Mouse (Mus musculus): ENCODE results near the gene Cdh8.
"Not testable (repeated sequence)": the region's sequence is repeated elsewhere in the genome, so short reads cannot be mapped to it uniquely, and the experiment has no call there.

The Cdh8 gene

DNA sequence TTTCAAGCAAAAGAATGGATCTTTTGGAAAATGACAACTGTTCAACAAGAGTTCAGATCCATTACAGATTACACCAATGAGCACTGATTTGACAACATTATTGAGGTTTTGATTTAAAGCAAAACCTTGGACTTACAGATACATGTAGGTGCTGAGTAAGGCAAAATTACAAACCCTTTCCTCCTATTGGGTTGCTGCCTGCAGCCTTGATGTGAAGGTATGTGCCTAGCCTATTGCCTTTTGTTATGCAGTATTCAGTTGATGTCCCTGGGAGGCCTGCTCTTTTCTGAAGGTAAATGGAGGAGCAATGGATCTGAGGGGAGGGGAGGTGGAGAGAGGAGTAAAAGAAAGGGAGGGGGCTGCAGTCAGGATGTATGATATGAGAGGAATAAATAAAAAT, 135.9 kb downstream of the Cdh8 start:
- in situ Hi-C loops (cut with MboI, MseI), result no loop called here

DNA sequence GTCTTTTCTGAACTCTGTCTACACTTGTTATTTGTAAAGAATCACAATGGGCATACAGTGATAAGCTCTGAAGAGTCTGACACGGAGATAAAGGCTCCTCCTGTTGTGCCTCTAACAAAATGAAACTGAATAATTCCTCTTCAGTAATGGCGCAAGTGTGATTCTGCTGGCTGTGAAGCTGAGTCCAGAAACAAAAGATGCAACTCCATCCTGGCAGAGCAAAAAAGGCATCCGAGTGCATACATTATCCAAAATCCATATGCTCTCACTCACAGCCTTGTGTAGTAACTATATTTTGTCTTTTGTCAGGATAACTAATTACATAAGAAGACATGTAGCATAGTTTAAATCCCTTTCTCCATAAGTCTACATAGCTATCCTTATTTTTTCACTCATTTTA, 149.1 kb downstream of the Cdh8 start:
- in situ Hi-C loops (cut with MboI, MseI), result no loop called here

DNA sequence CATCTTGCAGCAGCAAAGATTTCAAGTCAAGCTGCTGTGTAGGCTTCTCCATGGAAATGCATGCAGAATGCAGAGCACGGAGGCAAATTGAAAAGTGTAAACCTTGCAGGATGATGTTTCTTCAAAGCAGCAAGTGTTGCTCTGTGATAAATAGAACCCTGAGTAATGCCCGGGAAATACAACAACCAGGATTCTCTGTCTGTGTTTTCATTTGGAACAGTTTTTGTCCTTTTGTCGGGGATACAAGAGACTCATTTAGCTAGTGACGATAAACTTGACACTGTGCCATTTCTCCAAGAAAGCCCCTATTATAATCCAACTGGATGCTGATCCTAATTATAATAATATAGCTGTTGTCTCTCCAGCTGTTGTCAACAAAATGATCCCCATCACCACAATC, 181.9 kb downstream of the Cdh8 start:
- in situ Hi-C loops (cut with MboI, MseI), result no loop called here

DNA sequence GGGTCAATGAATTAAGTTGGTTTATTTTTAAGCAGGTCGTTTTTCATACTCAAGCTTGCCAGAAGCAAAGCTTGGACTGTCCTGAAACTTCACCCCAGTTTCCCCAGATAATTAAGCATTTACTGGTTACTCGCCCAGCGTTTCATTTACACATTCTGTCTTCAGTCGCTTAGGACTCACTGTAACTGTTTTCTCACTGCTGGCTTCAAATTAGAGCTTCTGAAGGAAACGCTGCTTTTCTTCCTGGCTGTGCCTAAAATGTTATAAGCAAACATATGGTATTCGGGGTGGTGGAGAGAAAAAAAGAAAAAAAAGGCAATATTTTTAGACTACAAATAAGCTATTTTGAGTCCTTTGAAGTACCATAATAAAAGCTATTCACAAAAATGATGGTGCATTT, 192.6 kb downstream of the Cdh8 start:
- in situ Hi-C loops (cut with MboI, MseI), result no loop called here

DNA sequence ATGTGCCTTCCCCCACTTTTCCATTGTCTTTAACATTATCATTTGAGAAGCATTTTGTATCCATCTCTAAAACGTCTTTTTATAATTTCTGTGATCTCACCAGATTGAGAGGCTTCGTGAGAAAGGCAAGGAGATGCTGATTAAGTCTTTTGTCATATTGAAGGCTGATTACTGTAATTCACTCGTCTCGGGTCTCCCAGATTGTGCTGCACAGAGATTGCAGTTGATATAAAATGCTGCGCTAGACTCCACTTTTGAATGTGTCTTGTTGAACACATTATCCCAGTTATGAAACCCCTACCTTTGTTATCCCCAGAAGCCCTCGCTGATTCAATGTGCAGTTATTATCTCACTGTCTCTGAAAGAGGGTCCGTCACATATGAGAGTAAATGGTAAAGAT, 211.1 kb downstream of the Cdh8 start:
- in situ Hi-C loops (cut with MboI, MseI), result no loop called here

DNA sequence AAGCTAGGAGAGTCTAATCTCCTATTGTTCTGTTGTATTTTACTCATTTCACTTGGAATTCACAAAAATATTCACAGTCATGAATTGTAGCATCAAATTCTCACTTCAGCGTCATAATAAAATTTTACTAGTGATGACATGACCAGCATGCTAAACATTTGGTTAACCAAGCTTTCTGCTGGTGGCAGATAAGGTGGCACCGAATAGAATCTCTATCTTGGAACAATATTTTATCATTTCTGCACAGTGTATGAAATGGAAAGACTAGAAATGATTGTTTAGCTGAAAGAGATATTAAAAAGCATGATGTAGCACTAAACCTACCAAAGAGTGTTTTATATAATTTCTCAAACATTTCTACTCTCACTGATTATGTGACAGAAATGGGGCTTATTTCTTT, 225.6 kb downstream of the Cdh8 start:
- in situ Hi-C loops (cut with MboI, MseI), result loop anchor here (10.0 kb wide), 2 partner anchors 514 to 824 kb away; no protein-coding TSS in a partner anchor

DNA sequence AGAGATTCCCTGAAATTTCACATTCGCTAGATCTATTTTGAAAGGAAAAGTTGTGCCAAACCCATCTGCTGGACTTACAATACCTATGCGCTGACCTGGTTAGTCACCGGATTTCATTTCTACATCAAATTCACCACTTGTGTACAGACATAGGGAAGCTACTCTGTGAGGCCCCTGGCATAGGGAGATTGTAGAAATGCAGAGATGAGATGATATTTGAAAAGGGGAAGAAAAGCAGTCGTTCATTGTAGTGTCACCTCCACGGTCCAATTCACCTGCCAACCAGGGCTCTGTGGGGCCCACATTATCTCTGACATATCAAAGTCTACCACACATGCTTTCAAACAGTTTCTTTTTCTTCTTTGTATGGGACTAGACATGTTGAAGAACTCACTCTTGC, 229.4 kb downstream of the Cdh8 start:
- in situ Hi-C loops (cut with MboI, MseI), result no loop called here

DNA sequence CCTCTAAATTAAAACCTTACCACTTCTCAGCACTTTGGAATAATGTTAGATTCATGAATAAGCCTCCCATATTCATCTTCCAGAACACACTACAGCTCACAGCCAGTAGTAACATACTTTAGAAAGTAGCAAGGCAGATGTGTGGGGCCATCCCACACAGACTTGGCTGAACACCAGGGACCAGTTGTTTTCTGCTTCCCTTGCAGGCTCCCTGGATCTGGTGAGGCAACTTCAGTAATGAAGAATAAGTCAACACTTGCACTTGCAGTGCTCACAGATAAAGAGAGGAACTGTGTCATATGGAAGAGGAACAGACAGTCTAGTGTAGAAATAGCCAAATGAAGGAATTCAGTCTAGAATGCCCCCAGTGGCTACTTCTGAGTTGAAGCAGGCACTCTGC, 232.1 kb downstream of the Cdh8 start:
- in situ Hi-C loops (cut with MboI, MseI), result no loop called here

DNA sequence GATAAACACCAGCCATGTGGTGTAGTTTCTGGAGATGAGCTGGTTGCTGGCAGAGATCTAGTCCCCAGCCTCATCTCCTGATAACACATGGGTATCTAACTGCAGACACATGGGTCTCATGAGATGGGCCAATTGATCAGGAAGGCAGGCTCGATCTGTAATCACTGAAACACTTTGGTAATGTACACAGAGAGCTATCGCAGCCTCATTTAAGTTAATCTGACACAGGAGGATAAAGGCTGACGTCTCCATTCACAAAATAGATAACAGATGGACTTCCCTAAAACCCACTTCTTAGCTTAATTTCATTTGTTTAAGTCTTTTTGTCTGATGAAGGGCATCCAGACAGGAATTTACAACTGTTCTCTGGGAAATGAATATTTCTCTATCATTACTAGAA, 249.3 kb downstream of the Cdh8 start:
- in situ Hi-C loops (cut with MboI, MseI), result no loop called here

DNA sequence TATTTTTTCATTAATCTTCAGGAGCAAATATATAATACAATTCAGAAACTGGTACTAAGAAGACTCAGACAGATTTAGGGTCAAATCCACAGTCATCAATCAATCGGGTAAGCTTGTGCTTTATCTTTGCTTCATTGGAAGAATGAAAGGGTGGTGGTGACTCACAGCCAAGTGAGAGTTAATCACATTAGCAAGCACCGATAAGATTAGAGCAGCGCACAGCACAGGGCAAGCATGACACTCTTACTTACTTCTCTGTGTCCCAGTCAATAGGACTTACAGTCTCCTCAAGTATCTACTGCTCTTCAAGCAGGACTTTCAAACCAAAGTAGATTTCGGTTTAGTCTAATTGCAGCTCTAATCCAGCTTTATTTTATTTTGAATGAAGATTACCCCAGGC, 254.6 kb downstream of the Cdh8 start:
- in situ Hi-C loops (cut with MboI, MseI), result no loop called here

DNA sequence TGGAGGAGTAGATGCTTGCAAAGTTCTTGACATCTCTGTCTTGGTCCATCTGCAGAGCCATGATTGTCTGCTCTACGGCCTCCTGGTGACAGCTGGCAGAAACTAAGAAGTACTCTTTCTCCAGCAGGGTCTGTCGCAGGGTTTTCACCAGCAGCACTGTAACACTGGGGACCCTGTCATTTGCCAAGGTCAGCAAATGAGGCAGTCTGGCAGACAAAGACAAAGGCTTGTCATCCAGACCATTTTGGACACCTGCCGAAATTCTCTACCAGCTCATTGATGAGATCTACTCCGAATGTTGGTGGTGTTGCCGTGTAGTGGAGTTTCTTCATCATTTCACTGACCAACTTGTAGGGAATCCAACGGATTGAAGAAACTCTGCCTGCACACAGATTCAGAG, 270.8 kb downstream of the Cdh8 start:
- in situ Hi-C loops (cut with MboI, MseI), result no loop called here

DNA sequence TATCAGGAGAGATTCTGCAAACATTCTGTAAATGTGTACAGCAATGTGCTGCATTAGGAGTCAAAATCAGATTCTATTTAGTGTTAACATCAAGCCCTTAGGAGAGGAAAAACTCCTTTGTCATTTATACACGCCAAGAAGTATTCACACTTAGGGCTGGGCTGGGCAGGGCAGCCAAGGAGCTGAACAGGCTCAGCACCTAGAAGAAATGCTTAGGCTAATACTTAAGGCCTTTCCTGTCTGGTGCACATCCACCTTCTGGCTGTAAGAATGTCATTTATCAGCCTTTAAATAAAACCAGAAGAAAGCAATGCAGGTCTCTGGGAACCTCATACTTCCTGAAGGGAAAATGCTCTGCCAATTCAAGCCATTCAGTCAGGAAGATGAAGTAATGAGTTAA, 271.5 kb downstream of the Cdh8 start:
- in situ Hi-C loops (cut with MboI, MseI), result not testable (repeated sequence)

DNA sequence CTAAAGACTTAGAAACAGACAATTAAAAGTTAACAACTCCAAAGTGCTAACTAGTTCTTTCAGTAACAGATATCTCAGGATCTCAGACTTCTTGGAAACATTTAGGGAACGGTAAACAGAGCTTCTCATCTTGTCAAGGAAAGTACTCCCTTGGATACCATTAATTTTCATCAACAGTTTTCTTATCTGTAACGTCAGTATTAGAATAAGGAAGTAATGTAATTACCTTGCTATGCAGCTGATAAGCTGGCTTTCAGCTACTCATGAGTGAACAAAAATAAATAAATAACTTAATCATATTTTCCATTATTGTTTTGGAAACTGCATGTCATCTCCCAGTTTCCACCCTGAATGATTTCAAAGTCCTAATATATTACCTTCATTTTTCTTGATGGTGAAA, 317.8 kb downstream of the Cdh8 start:
- in situ Hi-C loops (cut with MboI, MseI), result no loop called here

DNA sequence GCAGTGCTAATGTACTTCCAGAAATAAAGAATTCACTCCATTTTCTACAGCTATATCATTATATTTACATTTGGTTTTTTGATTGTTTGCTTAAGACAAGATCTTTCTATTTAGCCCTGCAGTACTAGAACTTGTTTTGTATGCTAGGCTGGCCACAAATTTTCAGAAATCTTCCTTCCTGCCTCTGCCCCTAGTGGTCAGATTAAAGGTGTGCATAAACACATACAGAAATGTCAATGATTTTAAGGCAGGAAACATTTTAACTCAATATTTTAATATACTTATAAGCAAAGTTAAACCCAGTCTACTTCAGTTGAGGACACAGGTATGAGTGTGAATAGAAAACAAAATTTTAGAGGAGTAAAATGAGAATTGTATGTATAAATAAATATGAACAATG, 364.9 kb downstream of the Cdh8 start:
- in situ Hi-C loops (cut with MboI, MseI), result no loop called here

DNA sequence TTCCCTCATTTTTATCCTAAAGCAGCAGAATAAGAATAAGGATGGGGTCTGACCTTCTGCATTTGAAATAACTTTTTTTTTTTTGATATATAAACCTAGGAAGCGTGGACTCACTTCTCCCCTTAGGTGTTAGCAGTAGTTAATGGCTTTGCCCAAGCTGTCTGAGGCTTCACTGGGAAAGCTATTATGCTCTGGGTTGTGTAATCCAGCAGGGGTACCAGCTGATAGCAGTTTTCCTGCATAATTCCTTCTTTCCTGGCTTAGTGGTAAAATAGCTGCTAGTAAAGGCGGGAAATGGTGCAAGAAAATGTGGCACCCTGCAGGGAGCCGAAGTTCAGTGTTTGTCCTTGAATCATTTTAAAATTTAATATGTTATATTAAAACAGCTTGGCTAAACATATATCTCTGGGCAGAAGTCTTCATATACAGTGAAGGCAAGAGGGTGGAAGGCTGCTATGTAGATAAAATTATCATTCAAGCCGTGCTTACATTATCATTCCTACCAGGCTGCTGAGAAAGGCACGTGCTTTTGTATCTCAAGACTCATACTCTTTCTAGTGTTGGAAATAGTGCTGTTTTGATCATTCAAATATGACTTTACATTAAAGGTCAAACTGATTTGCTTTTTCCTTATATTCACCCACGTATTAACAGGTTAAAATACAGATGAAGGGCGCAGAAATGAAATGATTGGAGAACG, 367.5 kb downstream of the Cdh8 start:
- in situ Hi-C loops (cut with MboI, MseI), result no loop called here

DNA sequence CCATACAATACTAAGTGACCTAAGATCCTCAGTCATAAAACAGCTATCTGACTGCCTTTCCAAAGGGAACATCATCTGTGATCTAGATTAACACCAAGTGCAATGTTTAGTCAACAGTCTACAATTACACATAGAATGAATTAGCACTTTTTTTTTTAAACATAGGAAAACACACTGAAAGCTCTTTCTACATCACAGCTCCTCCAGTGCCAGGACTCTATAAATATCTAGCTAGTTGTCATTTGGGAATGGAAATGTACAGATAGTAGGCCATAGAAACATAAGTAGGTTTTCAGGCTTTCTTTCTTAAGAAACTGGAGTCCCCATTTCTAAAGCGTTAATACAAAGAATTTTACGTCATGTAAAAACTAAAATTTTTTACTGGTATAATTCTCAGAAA, 375.8 kb downstream of the Cdh8 start:
- in situ Hi-C loops (cut with MboI, MseI), result no loop called here

DNA sequence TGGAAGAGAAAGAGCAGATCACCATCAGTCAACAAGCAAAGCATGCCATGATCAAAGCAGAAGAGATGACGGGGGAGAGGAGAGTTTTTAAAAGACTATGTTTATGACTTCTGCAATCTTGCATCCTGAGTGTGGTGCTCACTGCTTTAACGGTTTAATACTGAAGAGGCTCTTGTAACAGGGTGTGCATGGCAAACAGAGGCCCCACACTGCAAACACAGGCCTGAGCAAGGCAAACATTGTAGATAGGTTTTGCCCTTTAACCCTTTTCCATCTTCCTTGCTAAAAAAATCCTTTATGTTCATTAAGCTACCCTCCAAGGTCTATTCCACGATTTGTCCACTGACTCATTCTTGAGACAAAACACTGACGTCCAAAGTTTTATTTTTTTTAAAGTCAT, 385.2 kb downstream of the Cdh8 start:
- in situ Hi-C loops (cut with MboI, MseI), result no loop called here

Data from regulatory T cell (primary cell).